15 mouse cellular contexts compared by ENCODE assay signal in genomic region chr3:87901036-87901624, GRCm38 (mm10). TPM values are rescaled to one million over a fixed set of nuclear protein-coding genes. Genes with fewer than 3 reads are reported as not detected.
DNase-seq lines count a peak whose midpoint lies in the region; ATAC-seq and TF ChIP-seq lines count a peak whose summit lies in the region.
"Had no signal": no experiment of that assay in that cellular context is flagged by ENCODE, and none has a peak within 500 bp of the region (broad histone marks: within the 10 kb centered on the region; RNA-seq: fewer than 3 reads in every experiment).

No protein-coding gene starts in this region.

- no peak for DNase-seq in heart, adult 9 months (ENCODE audit: low spot score in 2 of 2)
- DNase-seq in MEL (ENCODE audit: low read depth, low spot score): peak; percentile 96
- peak; percentile 63 for DNase-seq in liver, postnatal 0 days
- DNase-seq in adrenal gland, adult 18-20 months (ENCODE audit: low spot score in 2 of 2): no peak
- DNase-seq in layer of hippocampus, adult 9-10 months (ENCODE audit: low spot score): no peak
- DNase-seq: cerebellum, postnatal 25 days; kidney, adult 2 months; lung, adult 2 months had no signal

- peak overlapping the region; percentile 16 for H3K4me3 ChIP-seq in heart, embryonic 11.5 days (ENCODE audit: low read depth, low read length)
- peak overlapping the region; percentile 42 for H3K4me3 ChIP-seq in MEL (ENCODE audit: control insufficient read depth in 1 of 2, insufficient read depth in 1 of 2, low read depth in 2 of 2, low read length in 2 of 2)
- H3K4me3 ChIP-seq in liver, postnatal 0 days (ENCODE audit: low read depth, low read length): peak overlapping the region; percentile 7; the same call in 1 of the 2 replicates
- no peak overlapping the region for H3K4me3 ChIP-seq in kidney, embryonic 15.5 days (replicated peaks)
- H3K4me3 ChIP-seq: embryonic facial prominence, embryonic 15.5 days; midbrain, embryonic 13.5 days; neural tube, embryonic 12.5 days had no signal

- H3K4me1 ChIP-seq in heart, embryonic 11.5 days (ENCODE audit: control insufficient read depth, insufficient read depth, low read length): peaks cover 7% of the 10 kb centered on the region; the same call in 1 of the 2 replicates
- peaks cover 0 to 26% of the 10 kb centered on the region in 2 experiments; a peak in 2 of 4 replicates for H3K4me1 ChIP-seq in MEL (ENCODE audit: control insufficient read depth in 1 of 2, insufficient read depth in 2 of 2, low read length in 2 of 2)
- H3K4me1 ChIP-seq in liver, postnatal 0 days (ENCODE audit: insufficient read depth): peaks cover 16% of the 10 kb centered on the region
- 0 out of 2 replicates have a peak, but pooled peaks cover 4% of the 10 kb centered on the region for H3K4me1 ChIP-seq in kidney, embryonic 15.5 days
- H3K4me1 ChIP-seq: midbrain, embryonic 13.5 days; neural tube, embryonic 12.5 days had no signal

- H3K27ac ChIP-seq in heart, embryonic 11.5 days (ENCODE audit: low read depth, low read length): peak overlapping the region; percentile 94
- H3K27ac ChIP-seq in MEL (ENCODE audit: control insufficient read depth, low read depth, low read length): peak overlapping the region; percentile 98
- H3K27ac ChIP-seq in liver, postnatal 0 days (ENCODE audit: low read depth): peak overlapping the region; percentile 93
- H3K27ac ChIP-seq in kidney, embryonic 15.5 days: no peak overlapping the region
- H3K27ac ChIP-seq: embryonic facial prominence, embryonic 15.5 days; hindbrain, embryonic 14.5 days; midbrain, embryonic 13.5 days; neural tube, embryonic 12.5 days had no signal

- no peaks in the 10 kb centered on the region for H3K9me3 ChIP-seq in heart, embryonic 11.5 days (replicated peaks; ENCODE audit: control insufficient read depth, low read length)
- H3K9me3 ChIP-seq in MEL (replicated peaks; ENCODE audit: insufficient read depth, low read length): no peaks in the 10 kb centered on the region
- H3K9me3 ChIP-seq in liver, postnatal 0 days (ENCODE audit: low read length): no peaks in the 10 kb centered on the region
- no peaks in the 10 kb centered on the region for H3K9me3 ChIP-seq in kidney, embryonic 15.5 days (replicated peaks)
- H3K9me3 ChIP-seq: embryonic facial prominence, embryonic 15.5 days; midbrain, embryonic 13.5 days; neural tube, embryonic 12.5 days had no signal

- TF ChIP-seq RAD21 in MEL (IDR thresholded peaks at IDR 0.05; ENCODE audit: low read depth, low read length): no peak

- H3K27me3 ChIP-seq in heart, embryonic 11.5 days (ENCODE audit: control insufficient read depth, insufficient read depth, low read length): no peaks in the 10 kb centered on the region
- H3K27me3 ChIP-seq in MEL (ENCODE audit: control insufficient read depth in 1 of 2, insufficient read depth in 2 of 2, low read length in 2 of 2): no peaks in the 10 kb centered on the region
- no peaks in the 10 kb centered on the region for H3K27me3 ChIP-seq in liver, postnatal 0 days (ENCODE audit: insufficient read depth, low read length)
- no peaks in the 10 kb centered on the region for H3K27me3 ChIP-seq in kidney, embryonic 15.5 days
- H3K27me3 ChIP-seq: embryonic facial prominence, embryonic 15.5 days; midbrain, embryonic 13.5 days; neural tube, embryonic 12.5 days had no signal

- TF ChIP-seq EP300 in MEL (IDR thresholded peaks at IDR 0.05; ENCODE audit: low read depth in 1 of 2, low read length in 2 of 2): peak; percentile 100
- TF ChIP-seq EP300 in liver, postnatal 0 days (IDR thresholded peaks at IDR 0.05; ENCODE audit: low read depth): peak; percentile 99

- H3K4me2 ChIP-seq in heart, embryonic 11.5 days: peak overlapping the region; percentile 52
- H3K4me2 ChIP-seq in liver, postnatal 0 days (ENCODE audit: low read depth, low read length): peak overlapping the region; percentile 63
- H3K4me2 ChIP-seq in kidney, embryonic 15.5 days: no peak overlapping the region
- H3K4me2 ChIP-seq: embryonic facial prominence, embryonic 15.5 days; hindbrain, embryonic 14.5 days; midbrain, embryonic 13.5 days; neural tube, embryonic 12.5 days had no signal

- peak; percentile 33 to 54; a peak in 2 of 4 replicates for TF ChIP-seq POLR2A in MEL (IDR thresholded peaks at IDR 0.05; ENCODE audit: control insufficient read depth in 1 of 2, insufficient read depth in 1 of 2, low read depth in 1 of 2, low read length in 2 of 2, poor library complexity in 1 of 2)

- no peak; a peak in 1 of 6 replicates for TF ChIP-seq CTCF in MEL (IDR thresholded peaks at IDR 0.05 in 2 of 3, conservative IDR thresholded peaks at IDR 0.05 in 1 of 3; ENCODE audit: control insufficient read depth in 1 of 3, insufficient read depth in 1 of 3, low read depth in 2 of 3, low read length in 3 of 3, poor library complexity in 1 of 3, severe bottlenecking in 1 of 3)
- TF ChIP-seq CTCF in liver, postnatal 0 days (IDR thresholded peaks at IDR 0.05; ENCODE audit: low read depth): no peak

- WGBS in heart, embryonic 11.5 days (ENCODE audit: insufficient replicate concordance): 3% methylated on average over 1 of the region's 1 CpGs
- 17% methylated on average over 1 of the region's 1 CpGs for WGBS in liver, postnatal 0 days (ENCODE audit: insufficient replicate concordance)
- WGBS in kidney, embryonic 15.5 days: 58% methylated on average over 1 of the region's 1 CpGs

- peak; percentile 79 for ATAC-seq in heart, embryonic 11.5 days (replicated peaks; ENCODE audit: insufficient number of reproducible peaks, low FRiP score, low TSS enrichment)
- ATAC-seq in erythroid progenitor cell, adult 5-6 weeks (replicated peaks; ENCODE audit: low FRiP score, poor library complexity, severe bottlenecking): peak; percentile 81
- peak; percentile 59 for ATAC-seq in liver, postnatal 0 days
- no peak for ATAC-seq in kidney, embryonic 15.5 days (replicated peaks; ENCODE audit: low FRiP score)
- ATAC-seq: midbrain, embryonic 13.5 days had no signal

- H3K79me2 ChIP-seq in MEL (ENCODE audit: control insufficient read depth, insufficient read depth, low read length, poor library complexity): peaks cover 6% of the 10 kb centered on the region

- H3K36me3 ChIP-seq in heart, embryonic 11.5 days (ENCODE audit: control insufficient read depth, insufficient read depth, low read length): no peaks in the 10 kb centered on the region
- peaks cover 0 to 5% of the 10 kb centered on the region in 2 experiments; a peak in 2 of 4 replicates for H3K36me3 ChIP-seq in MEL (ENCODE audit: control insufficient read depth in 1 of 2, insufficient read depth in 2 of 2, low read length in 2 of 2)
- no peaks in the 10 kb centered on the region for H3K36me3 ChIP-seq in liver, postnatal 0 days (replicated peaks; ENCODE audit: insufficient read depth, low read length)
- H3K36me3 ChIP-seq in kidney, embryonic 15.5 days: no peaks in the 10 kb centered on the region
- H3K36me3 ChIP-seq: embryonic facial prominence, embryonic 15.5 days; midbrain, embryonic 13.5 days; neural tube, embryonic 12.5 days had no signal

- H3K9ac ChIP-seq in heart, embryonic 11.5 days (ENCODE audit: low read depth, low read length): peak overlapping the region; percentile 64
- peak overlapping the region; percentile 60 for H3K9ac ChIP-seq in MEL (ENCODE audit: control insufficient read depth, low read depth, low read length, poor library complexity, severe bottlenecking)
- peak overlapping the region; percentile 50 for H3K9ac ChIP-seq in liver, postnatal 0 days (replicated peaks)
- H3K9ac ChIP-seq in kidney, embryonic 15.5 days: no peak overlapping the region
- H3K9ac ChIP-seq: embryonic facial prominence, embryonic 15.5 days; hindbrain, embryonic 14.5 days; midbrain, embryonic 13.5 days; neural tube, embryonic 12.5 days had no signal

RNA-seq across cellular contexts. Expression of gene Hdgf, which starts 5.0 kb away (rescaled TPM):
- polyA plus RNA-seq in heart, embryonic 11.5 days (2014; fragmentation: Nextera tagmentation; extraction: Ambion mirVana): 172 and 179 TPM in 2 replicates
- total RNA-seq in MEL (2012; rRNA removed): 505 and 519 TPM in 2 replicates
- 1,000 to 10,000 TPM in 1 of 2 experiments, 100 to 1,000 TPM in 1; 369 to 1,503 TPM for polyA plus RNA-seq in MEL (2012; ENCODE audit: insufficient read depth in 1 of 2, insufficient read length in 2 of 2, low read depth in 1 of 2, low replicate concordance in 2 of 2, missing spikeins in 1 of 2)
- 255 and 262 TPM in 2 replicates for total RNA-seq in erythroid progenitor cell, adult 5-6 weeks (2015; ENCODE audit: low replicate concordance)
- 349 and 393 TPM in 2 replicates for total RNA-seq in erythroid progenitor cell, adult 5-6 weeks (2017; ENCODE audit: low replicate concordance)
- 116 and 123 TPM in 2 replicates for polyA plus RNA-seq in liver, postnatal 0 days (2015; fragmentation: Nextera tagmentation; extraction: Ambion mirVana)
- 100 to 1,000 TPM; 176 to 184 TPM for total RNA-seq in adrenal gland, adult 18-20 months (2021)
- polyA plus RNA-seq in kidney, embryonic 15.5 days (2015; fragmentation: Nextera tagmentation; extraction: Ambion mirVana): 221 and 234 TPM in 2 replicates

RNA-seq across cellular contexts. Expression of gene Prcc, which starts 15.7 kb away (rescaled TPM):
- polyA plus RNA-seq in heart, embryonic 11.5 days (2014; fragmentation: Nextera tagmentation; extraction: Ambion mirVana): 14.1 and 14.5 TPM in 2 replicates
- total RNA-seq in MEL (2012; rRNA removed): 43.2 and 47.0 TPM in 2 replicates
- 10 to 100 TPM in 1 of 2 experiments, not detected in 1; 65.9 TPM for polyA plus RNA-seq in MEL (2012; ENCODE audit: insufficient read depth in 1 of 2, insufficient read length in 2 of 2, low read depth in 1 of 2, low replicate concordance in 2 of 2, missing spikeins in 1 of 2)
- total RNA-seq in erythroid progenitor cell, adult 5-6 weeks (2015; ENCODE audit: low replicate concordance): 12.6 and 17.7 TPM in 2 replicates
- 12.0 and 13.2 TPM in 2 replicates for total RNA-seq in erythroid progenitor cell, adult 5-6 weeks (2017; ENCODE audit: low replicate concordance)
- 4.4 and 4.5 TPM in 2 replicates for polyA plus RNA-seq in liver, postnatal 0 days (2015; fragmentation: Nextera tagmentation; extraction: Ambion mirVana)
- 10 to 100 TPM; 48.6 to 51.3 TPM for total RNA-seq in adrenal gland, adult 18-20 months (2021)
- polyA plus RNA-seq in kidney, embryonic 15.5 days (2015; fragmentation: Nextera tagmentation; extraction: Ambion mirVana): 14.4 and 16.1 TPM in 2 replicates

RNA-seq across cellular contexts. Expression of gene Mrpl24, which starts 18.2 kb away (rescaled TPM):
- 67.3 and 68.2 TPM in 2 replicates for polyA plus RNA-seq in heart, embryonic 11.5 days (2014; fragmentation: Nextera tagmentation; extraction: Ambion mirVana)
- total RNA-seq in MEL (2012; rRNA removed): 59.5 and 66.2 TPM in 2 replicates
- 10 to 100 TPM in 1 of 2 experiments, not detected in 1; 77.3 TPM for polyA plus RNA-seq in MEL (2012; ENCODE audit: insufficient read depth in 1 of 2, insufficient read length in 2 of 2, low read depth in 1 of 2, low replicate concordance in 2 of 2, missing spikeins in 1 of 2)
- 68.1 and 70.4 TPM in 2 replicates for total RNA-seq in erythroid progenitor cell, adult 5-6 weeks (2015; ENCODE audit: low replicate concordance)
- total RNA-seq in erythroid progenitor cell, adult 5-6 weeks (2017; ENCODE audit: low replicate concordance): 31.3 and 38.0 TPM in 2 replicates
- 50.3 and 54.1 TPM in 2 replicates for polyA plus RNA-seq in liver, postnatal 0 days (2015; fragmentation: Nextera tagmentation; extraction: Ambion mirVana)
- 100 to 1,000 TPM; 111 to 121 TPM for total RNA-seq in adrenal gland, adult 18-20 months (2021)
- 85.4 TPM in 2 replicates for polyA plus RNA-seq in kidney, embryonic 15.5 days (2015; fragmentation: Nextera tagmentation; extraction: Ambion mirVana)

RNA-seq across cellular contexts. Expression of gene Isg20l2, which starts 29.0 kb away (rescaled TPM):
- 25.0 and 30.2 TPM in 2 replicates for polyA plus RNA-seq in heart, embryonic 11.5 days (2014; fragmentation: Nextera tagmentation; extraction: Ambion mirVana)
- total RNA-seq in MEL (2012; rRNA removed): 61.4 and 71.8 TPM in 2 replicates
- polyA plus RNA-seq in MEL (2012; ENCODE audit: insufficient read depth in 1 of 2, insufficient read length in 2 of 2, low read depth in 1 of 2, low replicate concordance in 2 of 2, missing spikeins in 1 of 2): 10 to 100 TPM in 1 of 2 experiments, not detected in 1; 45.0 TPM
- 13.3 and 16.8 TPM in 2 replicates for total RNA-seq in erythroid progenitor cell, adult 5-6 weeks (2015; ENCODE audit: low replicate concordance)
- 11.6 and 11.7 TPM in 2 replicates for total RNA-seq in erythroid progenitor cell, adult 5-6 weeks (2017; ENCODE audit: low replicate concordance)
- polyA plus RNA-seq in liver, postnatal 0 days (2015; fragmentation: Nextera tagmentation; extraction: Ambion mirVana): 12.3 and 13.2 TPM in 2 replicates
- 10 to 100 TPM; 19.4 to 20.6 TPM for total RNA-seq in adrenal gland, adult 18-20 months (2021)
- polyA plus RNA-seq in kidney, embryonic 15.5 days (2015; fragmentation: Nextera tagmentation; extraction: Ambion mirVana): 62.5 and 64.3 TPM in 2 replicates

RNA-seq across cellular contexts. Expression of gene Rrnad1, which starts 29.4 kb away (rescaled TPM):
- polyA plus RNA-seq in heart, embryonic 11.5 days (2014; fragmentation: Nextera tagmentation; extraction: Ambion mirVana): 14.3 and 14.9 TPM in 2 replicates
- total RNA-seq in MEL (2012; rRNA removed): 8.9 and 10.9 TPM in 2 replicates
- 10 to 100 TPM in 1 of 2 experiments, not detected in 1; 21.1 TPM for polyA plus RNA-seq in MEL (2012; ENCODE audit: insufficient read depth in 1 of 2, insufficient read length in 2 of 2, low read depth in 1 of 2, low replicate concordance in 2 of 2, missing spikeins in 1 of 2)
- total RNA-seq in erythroid progenitor cell, adult 5-6 weeks (2015; ENCODE audit: low replicate concordance): 2.5 and 5.0 TPM in 2 replicates
- 4.9 and 5.3 TPM in 2 replicates for total RNA-seq in erythroid progenitor cell, adult 5-6 weeks (2017; ENCODE audit: low replicate concordance)
- 4.3 TPM in 2 replicates for polyA plus RNA-seq in liver, postnatal 0 days (2015; fragmentation: Nextera tagmentation; extraction: Ambion mirVana)
- 10 to 100 TPM; 14.7 to 21.9 TPM for total RNA-seq in adrenal gland, adult 18-20 months (2021)
- 17.7 and 23.0 TPM in 2 replicates for polyA plus RNA-seq in kidney, embryonic 15.5 days (2015; fragmentation: Nextera tagmentation; extraction: Ambion mirVana)

Comparison
In these comparisons a context has a peak if more than half of its experiments do, and no peak if none do; other contexts are left out.
1. DNase-seq: peak in MEL (single experiment) and liver, postnatal 0 days (single experiment); none in heart, adult 9 months (0 of 2), adrenal gland, adult 18-20 months (0 of 2) and layer of hippocampus, adult 9-10 months (single experiment).